Mouse (Mus musculus): ENCODE data around the gene Nol9. TPM values are rescaled to one million over a fixed set of nuclear protein-coding genes. Genes with fewer than 3 reads are reported as not detected.

Nol9 gene
- polyA plus RNA-seq, 1 experiment from 2014 or later, result 31.7 TPM

- Histone ChIP-seq H3K9me3 (no peaks in the 10 kb centered on the region), H3K4me1 (replicated peaks) (peaks cover 27% of the 10 kb centered on the region), H3K4me2 (replicated peaks) (no peak overlapping the region), H3K36me3 (peaks cover 12% of the 10 kb centered on the region), H3K4me3 (replicated peaks) (no peak overlapping the region), H3K9ac (no peak overlapping the region), H3K27ac (no peak overlapping the region), H3K27me3 (replicated peaks) (no peaks in the 10 kb centered on the region)
- no peak for ATAC-seq
- 82% methylated on average over 12 of the region's 12 CpGs for WGBS
Measured at GRCm38 (mm10) chr4:152013036-152013813, 25.9 kb upstream of the Nol9 start.

GRCm38 (mm10) chr4:152019073-152019472 lies 20.0 kb upstream of the Nol9 start:
- Histone ChIP-seq H3K36me3 (peaks cover 54% of the 10 kb centered on the region), H3K4me1 (replicated peaks) (0 out of 2 replicates have a peak, but pooled peaks cover 9% of the 10 kb centered on the region), H3K27me3 (replicated peaks) (no peaks in the 10 kb centered on the region), H3K4me3 (replicated peaks) (no peak overlapping the region), H3K9me3 (no peaks in the 10 kb centered on the region), H3K9ac (no peak overlapping the region), H3K27ac (no peak overlapping the region), H3K4me2 (replicated peaks) (no peak overlapping the region)
- 86% methylated on average over 6 of the region's 6 CpGs for WGBS
- no peak for ATAC-seq

DNA sequence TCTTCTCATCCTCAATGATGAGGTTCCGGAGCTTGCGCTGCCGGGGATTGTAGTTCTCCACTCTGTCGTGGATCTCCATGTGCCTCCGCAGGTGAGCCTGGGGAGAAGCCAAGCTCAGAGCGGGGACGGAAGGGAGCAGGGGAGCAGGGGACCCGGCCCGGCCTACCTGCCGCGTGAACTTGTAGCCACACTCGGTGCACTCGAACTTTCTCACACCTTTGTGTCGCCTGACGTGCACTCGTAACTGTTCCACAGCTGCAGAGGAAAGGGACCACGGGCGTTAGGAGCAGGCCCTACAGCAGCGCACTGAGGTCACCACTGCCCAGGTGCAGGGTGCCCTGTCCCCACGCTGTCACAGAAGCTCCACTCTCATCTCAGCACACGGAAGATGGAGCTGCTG lies 19.1 kb upstream of the Nol9 start:
- H3K27me3 ChIP-seq (replicated peaks), result no peaks in the 10 kb centered on the region
- H3K9me3 ChIP-seq, result no peaks in the 10 kb centered on the region
- no peak overlapping the region for H3K9ac ChIP-seq
- no peak overlapping the region for H3K4me2 ChIP-seq (replicated peaks)
- ATAC-seq, result no peak
- no peak overlapping the region for H3K4me3 ChIP-seq (replicated peaks)
- peaks cover 50% of the 10 kb centered on the region for H3K36me3 ChIP-seq
- peaks cover 17% of the 10 kb centered on the region for H3K4me1 ChIP-seq (replicated peaks)
- WGBS, result 89% methylated on average over 21 of the region's 21 CpGs
- no peak overlapping the region for H3K27ac ChIP-seq

DNA sequence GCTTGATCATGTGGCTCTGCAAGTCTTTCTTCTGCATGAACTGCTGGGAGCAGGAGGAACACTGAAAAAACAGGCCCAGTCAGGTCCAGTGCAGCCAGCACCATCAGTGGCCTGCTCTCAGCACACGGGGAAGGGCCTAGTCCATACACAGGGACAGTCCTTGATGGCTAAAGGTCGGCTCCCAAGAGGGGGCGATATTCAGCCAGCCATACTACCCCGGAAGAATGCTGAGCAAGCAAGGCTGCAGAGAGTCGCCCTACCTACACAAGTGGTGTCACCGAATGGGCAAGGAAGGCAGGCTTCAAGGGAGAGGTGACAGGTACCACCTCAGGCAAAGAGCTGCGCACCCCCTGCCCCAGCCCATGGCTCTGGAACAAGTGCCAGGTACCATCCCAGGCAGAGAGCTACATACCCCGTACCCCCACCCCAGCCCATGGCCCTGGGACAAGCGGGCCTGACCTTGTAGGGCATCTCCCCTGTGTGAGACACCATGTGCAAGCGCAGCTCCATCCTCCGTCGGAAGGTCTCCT lies 17.5 kb upstream of the Nol9 start:
- Histone ChIP-seq H3K36me3 (peaks cover 44% of the 10 kb centered on the region), H3K4me1 (replicated peaks) (peaks cover 34% of the 10 kb centered on the region), H3K4me2 (replicated peaks) (no peak overlapping the region), H3K4me3 (replicated peaks) (no peak overlapping the region), H3K27me3 (replicated peaks) (no peaks in the 10 kb centered on the region), H3K27ac (no peak overlapping the region), H3K9me3 (no peaks in the 10 kb centered on the region), H3K9ac (no peak overlapping the region)
- ATAC-seq, result no peak
- 76% methylated on average over 12 of the region's 12 CpGs for WGBS

DNA sequence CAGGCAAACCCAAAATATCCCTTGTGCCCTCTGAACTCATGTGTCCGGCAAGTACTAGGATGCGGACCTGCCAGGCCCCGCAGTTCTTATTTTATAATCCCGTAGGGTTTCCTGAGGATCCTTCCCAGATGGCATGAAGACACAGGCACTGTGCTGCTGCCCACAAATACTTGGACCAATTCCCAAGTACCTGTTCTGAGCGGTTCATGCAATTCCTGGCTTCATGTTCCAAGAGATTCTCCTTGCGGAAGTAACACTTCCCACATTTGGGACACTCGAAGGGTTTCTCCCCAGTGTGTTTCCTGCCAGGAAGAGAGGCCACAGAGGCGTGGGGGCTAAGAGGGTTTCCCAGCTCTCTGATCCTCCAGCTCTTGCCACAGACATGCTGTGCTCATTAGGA lies 16.6 kb upstream of the Nol9 start:
- ATAC-seq, result no peak
- Histone ChIP-seq H3K4me2 (replicated peaks) (no peak overlapping the region), H3K27me3 (replicated peaks) (no peaks in the 10 kb centered on the region), H3K9me3 (no peaks in the 10 kb centered on the region), H3K9ac (no peak overlapping the region), H3K27ac (no peak overlapping the region), H3K36me3 (peaks cover 44% of the 10 kb centered on the region), H3K4me1 (replicated peaks) (peaks cover 37% of the 10 kb centered on the region), H3K4me3 (replicated peaks) (no peak overlapping the region)
- 86% methylated on average over 8 of the region's 8 CpGs for WGBS

- Histone ChIP-seq H3K36me3 (peaks cover 33% of the 10 kb centered on the region), H3K9ac (no peak overlapping the region), H3K4me1 (replicated peaks) (peaks cover 48% of the 10 kb centered on the region), H3K9me3 (no peaks in the 10 kb centered on the region), H3K4me2 (replicated peaks) (no peak overlapping the region), H3K27me3 (replicated peaks) (no peaks in the 10 kb centered on the region), H3K27ac (no peak overlapping the region), H3K4me3 (replicated peaks) (no peak overlapping the region)
- ATAC-seq, result no peak
- whole genome bisulfite sequencing, result 90% methylated on average over 11 of the region's 11 CpGs
Measured at GRCm38 (mm10) chr4:152024525-152024924, 14.6 kb upstream of the Nol9 start.

- Histone ChIP-seq H3K4me1 (replicated peaks) (peaks cover 48% of the 10 kb centered on the region), H3K36me3 (peaks cover 10% of the 10 kb centered on the region; the same call in 1 of the 2 replicates), H3K27me3 (replicated peaks) (no peaks in the 10 kb centered on the region), H3K9ac (peak overlapping the region; percentile 87), H3K4me3 (replicated peaks) (peak overlapping the region; percentile 81), H3K4me2 (replicated peaks) (peak overlapping the region; percentile 97), H3K9me3 (no peaks in the 10 kb centered on the region), H3K27ac (peak overlapping the region; percentile 58)
- ATAC-seq, result peak; percentile 73
- WGBS, result 1% methylated on average over 41 of the region's 41 CpGs
Measured at GRCm38 (mm10) chr4:152026751-152027508, 12.2 kb upstream of the Nol9 start.

DNA sequence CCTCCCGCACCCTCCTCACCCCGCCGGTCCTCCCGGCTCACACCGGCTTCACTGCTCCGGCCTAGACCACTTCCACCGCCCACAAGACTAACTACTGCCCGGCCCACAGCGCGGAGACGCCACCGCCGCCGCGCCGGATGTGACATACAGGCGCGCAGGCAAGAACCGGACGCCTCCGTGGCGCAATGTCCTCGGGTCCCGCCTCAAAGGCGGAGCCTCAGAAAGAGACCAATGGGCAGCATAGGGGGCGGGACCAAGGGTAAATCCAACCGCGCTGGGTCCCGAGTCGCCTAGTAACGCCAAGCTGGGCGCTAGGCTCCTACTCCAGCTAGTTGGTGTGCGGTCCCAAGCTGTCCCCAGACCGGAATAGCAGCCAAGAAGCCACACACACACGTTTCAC lies 11.6 kb upstream of the Nol9 start, which contains the start of gene Zbtb48:
Zbtb48 (minus strand) TSS at position 148 of the 400 bp plus-strand sequence.
- H3K9me3 ChIP-seq, result no peaks in the 10 kb centered on the region
- H3K27me3 ChIP-seq (replicated peaks), result no peaks in the 10 kb centered on the region
- peak; percentile 99 for ATAC-seq
- peaks cover 8% of the 10 kb centered on the region; the same call in 1 of the 2 replicates for H3K36me3 ChIP-seq
- peak within 1 kb of the TSS; percentile 97 for H3K4me2 ChIP-seq (replicated peaks)
- H3K9ac ChIP-seq, result peak within 1 kb of the TSS; percentile 87
- H3K4me3 ChIP-seq (replicated peaks), result peak within 1 kb of the TSS; percentile 81
- H3K4me1 ChIP-seq (replicated peaks), result peaks cover 48% of the 10 kb centered on the region
- under 1% methylated on average over 35 of the region's 35 CpGs for WGBS
- peak within 1 kb of the TSS; percentile 58 for H3K27ac ChIP-seq

- H3K4me1 ChIP-seq (replicated peaks), result peaks cover 45% of the 10 kb centered on the region
- H3K4me2 ChIP-seq (replicated peaks), result peak overlapping the region; percentile 97
- WGBS, result 62% methylated on average over 15 of the region's 15 CpGs
- no peak for ATAC-seq
- H3K36me3 ChIP-seq, result peaks cover under 1% of the 10 kb centered on the region; the same call in 1 of the 2 replicates
- H3K4me3 ChIP-seq (replicated peaks), result peak overlapping the region; percentile 81; the same call in 1 of the 2 replicates
- H3K27me3 ChIP-seq (replicated peaks), result no peaks in the 10 kb centered on the region
- no peaks in the 10 kb centered on the region for H3K9me3 ChIP-seq
- peak overlapping the region; percentile 87 for H3K9ac ChIP-seq
- H3K27ac ChIP-seq, result no peak overlapping the region
Measured at GRCm38 (mm10) chr4:152028456-152028855, 10.7 kb upstream of the Nol9 start.

- 44% methylated on average over 5 of the region's 5 CpGs for WGBS
- no peak for ATAC-seq
- Histone ChIP-seq H3K27me3 (replicated peaks) (no peaks in the 10 kb centered on the region), H3K9me3 (no peaks in the 10 kb centered on the region), H3K4me3 (replicated peaks) (no peak overlapping the region), H3K36me3 (no peaks in the 10 kb centered on the region), H3K9ac (no peak overlapping the region; the same call in 1 of the 2 replicates), H3K4me1 (replicated peaks) (peaks cover 39% of the 10 kb centered on the region), H3K27ac (no peak overlapping the region), H3K4me2 (replicated peaks) (no peak overlapping the region)
Measured at GRCm38 (mm10) chr4:152029087-152029486, 10.0 kb upstream of the Nol9 start.

- Histone ChIP-seq H3K4me2 (replicated peaks) (no peak overlapping the region), H3K4me3 (replicated peaks) (no peak overlapping the region), H3K9me3 (no peaks in the 10 kb centered on the region), H3K9ac (no peak overlapping the region), H3K27ac (no peak overlapping the region), H3K27me3 (replicated peaks) (no peaks in the 10 kb centered on the region), H3K36me3 (no peaks in the 10 kb centered on the region), H3K4me1 (replicated peaks) (peaks cover 31% of the 10 kb centered on the region)
- ATAC-seq, result no peak
- WGBS, result 74% methylated on average over 4 of the region's 4 CpGs
Measured at GRCm38 (mm10) chr4:152029997-152030396, 9.1 kb upstream of the Nol9 start.

GRCm38 (mm10) chr4:152032922-152033321 lies 6.2 kb upstream of the Nol9 start:
- Histone ChIP-seq H3K4me1 (replicated peaks) (peaks cover 8% of the 10 kb centered on the region), H3K27me3 (replicated peaks) (no peaks in the 10 kb centered on the region), H3K4me2 (replicated peaks) (no peak overlapping the region), H3K4me3 (replicated peaks) (no peak overlapping the region), H3K36me3 (no peaks in the 10 kb centered on the region), H3K27ac (no peak overlapping the region), H3K9me3 (no peaks in the 10 kb centered on the region), H3K9ac (no peak overlapping the region)
- WGBS, result 82% methylated on average over 13 of the region's 13 CpGs
- peak; percentile 61 for ATAC-seq

All from intestine, embryonic 15.5 days (tissue).